Mouse (Mus musculus) heart, postnatal 0 days (tissue): ENCODE measurements around the gene Tapbp. TPM values are rescaled to one million over a fixed set of nuclear protein-coding genes. Genes with fewer than 3 reads are reported as not detected.

Experiments
- ATAC-seq: fragments of 200-750 bp; cut with Nextera tagmentation; 2 replicates; pipeline ENCODE4 v1.8.0; 2017; ENCODE audit warnings: low read depth, moderate number of reproducible peaks, moderate library complexity; ENCODE audit not compliant: insufficient read depth
- DNase-seq: peaks from one replicate; pipeline ENCODE4 v3.0.0-alpha.2; 2016; ENCODE audit warnings: low spot score
- H3K27ac ChIP-seq: fragments of 300-500 bp; sonication (generic); 2 replicates; pipeline ENCODE4 v1.5.1; 2014; ENCODE audit warnings: low read depth, mild to moderate bottlenecking
- H3K27me3 ChIP-seq: fragments of 300-500 bp; sonication (generic); 2 replicates; pipeline ENCODE4 v1.6.1; 2014; ENCODE audit warnings: low read length, mixed read lengths; ENCODE audit not compliant: control insufficient read depth, insufficient read depth
- H3K36me3 ChIP-seq: fragments of 300-500 bp; sonication (generic); replicated peaks from 2 replicates; pipeline ENCODE4 v1.6.1; 2014; ENCODE audit warnings: low read length, mixed read lengths; ENCODE audit not compliant: control insufficient read depth, insufficient read depth
- H3K4me1 ChIP-seq: fragments of 300-500 bp; sonication (generic); 2 replicates; pipeline ENCODE4 v1.6.1; 2014; ENCODE audit warnings: antibody characterized with exemption; ENCODE audit not compliant: control insufficient read depth, insufficient read depth
- H3K4me2 ChIP-seq: fragments of 300-500 bp; sonication (generic); 2 replicates; pipeline ENCODE4 v1.6.1; 2014; ENCODE audit warnings: low read depth, mild to moderate bottlenecking, low read length, moderate library complexity
- H3K4me3 ChIP-seq: fragments of 300-500 bp; sonication (generic); 2 replicates; pipeline ENCODE4 v1.5.1; 2014; ENCODE audit warnings: low read depth, low read length
- H3K9ac ChIP-seq: fragments of 300-500 bp; sonication (generic); replicated peaks from 2 replicates; pipeline ENCODE4 v1.6.1; 2014; ENCODE audit warnings: low read depth, low read length, mixed read lengths
- H3K9me3 ChIP-seq: fragments of 300-500 bp; sonication (generic); replicated peaks from 2 replicates; pipeline ENCODE4 v1.6.1; 2016; ENCODE audit warnings: low read length; ENCODE audit not compliant: control insufficient read depth
- CTCF ChIP-seq: IDR thresholded peaks from 2 replicates; pipeline ENCODE4 v1.5.1; 2016; ENCODE audit warnings: antibody characterized with exemption, control low read depth, low read depth
- EP300 ChIP-seq: IDR thresholded peaks from 2 replicates; pipeline ENCODE4 v1.6.1; 2016; ENCODE audit warnings: antibody characterized with exemption, low read depth
- WGBS: fragments of 180-500 bp; shearing (Covaris S2); extraction: QIAGEN DNeasy Blood & Tissue Kit; methylation state at CpG from one replicate; pipeline ENCODE4 v1.1.7; 2014; 5-methylcytosine and 5-hydroxymethylcytosine counted together
- polyA plus RNA-seq: library from polyadenylated mRNA; unstranded; fragments of >200 nt; fragmentation: Nextera tagmentation; extraction: Ambion mirVana; gene quantifications from 2 replicates; pipeline ENCODE4 v1.2.1, GENCODE M21; 2015
- total RNA-seq: library from RNA; depleted of rRNA; stranded (reverse); fragments of >200 nt; gene quantifications from 2 replicates; pipeline ENCODE4 v1.2.3, GENCODE M21; 2014; ENCODE audit warnings: low replicate concordance

Gene Tapbp
- total and polyA plus RNA-seq, 2 experiments from 2014 or later, result 51.3 to 84.1 TPM

DNA sequence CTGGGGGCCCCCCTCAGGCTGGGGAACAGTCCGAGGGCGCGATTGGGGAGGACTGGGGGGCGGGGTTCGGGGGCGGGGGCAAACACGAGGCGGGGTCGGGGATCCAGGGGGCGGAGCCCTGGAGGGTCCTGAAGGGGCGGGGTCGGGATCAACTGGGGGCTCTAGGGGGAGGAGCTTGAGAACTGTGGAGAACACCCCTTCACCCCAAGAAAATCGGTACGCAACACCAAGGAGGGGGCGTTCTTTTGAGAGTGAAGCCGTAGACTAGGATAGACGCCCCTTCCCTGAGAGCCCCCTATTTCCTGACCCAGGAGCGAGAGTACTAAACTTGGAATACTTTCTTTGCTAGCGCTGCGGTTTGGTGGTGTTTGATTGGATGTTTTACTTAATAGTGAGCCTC lies 595 bp downstream of the Tapbp start:
- H3K4me1 ChIP-seq, result peaks cover 5% of the 10 kb centered on the region; the same call in 1 of the 2 replicates
- H3K4me2 ChIP-seq, result peak overlapping the region; percentile 69
- DNase-seq (no peak), ATAC-seq (no peak)
- peaks cover 36% of the 10 kb centered on the region for H3K36me3 ChIP-seq
- under 1% methylated on average over 14 of the region's 20 CpGs for WGBS
- H3K9me3 ChIP-seq, result no peaks in the 10 kb centered on the region
- TF ChIP-seq EP300, result no peak
- no peak for TF ChIP-seq CTCF
- peak overlapping the region; percentile 74 for H3K4me3 ChIP-seq
- peak overlapping the region; percentile 73 for H3K9ac ChIP-seq
- H3K27ac ChIP-seq, result peak overlapping the region; percentile 72
- H3K27me3 ChIP-seq, result no peaks in the 10 kb centered on the region

DNA sequence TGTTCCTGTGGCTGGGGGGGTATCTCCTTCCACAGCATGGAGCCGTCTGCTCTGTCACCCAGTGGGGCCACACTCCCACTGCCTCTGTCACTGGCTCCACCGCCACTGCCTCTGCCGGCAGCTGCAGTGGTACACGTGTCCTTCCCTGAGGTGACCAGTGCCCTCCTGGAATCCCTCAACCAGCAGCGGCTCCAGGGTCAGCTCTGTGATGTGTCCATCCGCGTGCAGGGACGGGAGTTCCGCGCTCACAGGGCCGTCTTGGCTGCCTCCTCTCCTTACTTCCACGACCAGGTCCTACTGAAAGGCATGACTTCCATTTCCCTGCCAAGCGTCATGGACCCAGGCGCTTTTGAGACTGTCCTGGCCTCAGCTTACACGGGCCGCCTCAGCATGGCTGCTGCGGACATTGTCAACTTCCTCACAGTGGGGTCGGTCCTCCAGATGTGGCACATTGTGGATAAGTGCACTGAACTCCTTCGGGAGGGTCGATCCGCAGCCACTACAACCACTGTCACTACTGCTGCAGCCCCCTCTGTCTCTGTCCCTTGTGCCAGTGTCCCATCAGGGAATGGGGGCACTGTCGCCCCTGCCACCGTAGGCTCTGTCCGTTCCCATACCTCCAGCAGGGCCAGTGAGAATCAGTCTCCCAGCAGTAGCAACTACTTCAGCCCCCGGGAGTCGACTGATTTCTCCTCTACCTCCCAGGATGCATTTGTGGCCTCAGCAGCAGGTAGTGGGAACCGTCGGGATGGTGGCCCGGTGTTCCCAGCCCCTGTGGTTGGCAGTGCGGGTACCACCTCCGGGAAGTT lies 1.4 kb downstream of the Tapbp start:
- no peaks in the 10 kb centered on the region for H3K9me3 ChIP-seq
- no peaks in the 10 kb centered on the region for H3K27me3 ChIP-seq
- WGBS, result 69% methylated on average over 31 of the region's 31 CpGs
- H3K4me3 ChIP-seq, result peak overlapping the region; percentile 74
- peak overlapping the region; percentile 73; the same call in 1 of the 2 replicates for H3K9ac ChIP-seq
- peak overlapping the region; percentile 69 for H3K4me2 ChIP-seq
- DNase-seq, result no peak
- TF ChIP-seq CTCF, result no peak
- no peak for TF ChIP-seq EP300
- ATAC-seq, result no peak
- peaks cover 5% of the 10 kb centered on the region; the same call in 1 of the 2 replicates for H3K4me1 ChIP-seq
- peaks cover 28% of the 10 kb centered on the region for H3K36me3 ChIP-seq
- peak overlapping the region; percentile 72; the same call in 1 of the 2 replicates for H3K27ac ChIP-seq

DNA sequence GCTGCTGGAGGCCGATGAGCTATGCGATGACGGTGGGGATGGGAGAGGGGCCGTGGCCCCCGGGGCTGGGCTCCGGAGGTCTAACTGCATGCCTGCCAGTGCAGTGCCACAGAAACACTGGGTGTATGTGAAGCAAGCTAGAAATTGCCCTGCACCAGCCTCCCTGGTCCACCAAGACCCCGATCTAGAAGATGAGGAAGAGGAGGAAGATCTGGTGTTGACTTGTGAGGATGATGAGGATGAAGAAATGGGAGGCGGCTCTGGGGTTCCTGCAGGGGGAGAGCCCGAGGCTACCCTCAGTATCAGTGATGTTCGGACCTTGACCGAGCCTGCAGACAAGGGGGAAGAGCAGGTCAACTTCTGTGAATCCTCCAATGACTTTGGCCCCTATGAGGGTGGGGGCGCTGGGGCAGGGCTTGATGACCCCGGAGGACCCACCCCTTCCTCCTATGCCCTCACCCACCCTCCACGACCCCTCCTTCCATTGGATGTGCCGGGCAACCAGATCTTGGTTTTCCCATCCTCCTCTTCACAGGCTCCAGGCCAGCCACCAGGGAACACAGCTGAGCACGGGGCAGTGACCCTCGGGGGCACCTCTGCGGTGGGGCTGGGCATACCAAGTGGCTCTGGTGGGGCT lies 2.1 kb downstream of the Tapbp start:
- 80% methylated on average over 18 of the region's 18 CpGs for WGBS
- Histone ChIP-seq H3K4me2 (no peak overlapping the region), H3K9ac (no peak overlapping the region), H3K27ac (no peak overlapping the region), H3K27me3 (no peaks in the 10 kb centered on the region), H3K36me3 (peaks cover 23% of the 10 kb centered on the region), H3K9me3 (no peaks in the 10 kb centered on the region), H3K4me3 (no peak overlapping the region), H3K4me1 (peaks cover 5% of the 10 kb centered on the region; the same call in 1 of the 2 replicates)
- ATAC-seq (no peak), DNase-seq (no peak)
- TF ChIP-seq EP300 (no peak), CTCF (no peak)

DNA sequence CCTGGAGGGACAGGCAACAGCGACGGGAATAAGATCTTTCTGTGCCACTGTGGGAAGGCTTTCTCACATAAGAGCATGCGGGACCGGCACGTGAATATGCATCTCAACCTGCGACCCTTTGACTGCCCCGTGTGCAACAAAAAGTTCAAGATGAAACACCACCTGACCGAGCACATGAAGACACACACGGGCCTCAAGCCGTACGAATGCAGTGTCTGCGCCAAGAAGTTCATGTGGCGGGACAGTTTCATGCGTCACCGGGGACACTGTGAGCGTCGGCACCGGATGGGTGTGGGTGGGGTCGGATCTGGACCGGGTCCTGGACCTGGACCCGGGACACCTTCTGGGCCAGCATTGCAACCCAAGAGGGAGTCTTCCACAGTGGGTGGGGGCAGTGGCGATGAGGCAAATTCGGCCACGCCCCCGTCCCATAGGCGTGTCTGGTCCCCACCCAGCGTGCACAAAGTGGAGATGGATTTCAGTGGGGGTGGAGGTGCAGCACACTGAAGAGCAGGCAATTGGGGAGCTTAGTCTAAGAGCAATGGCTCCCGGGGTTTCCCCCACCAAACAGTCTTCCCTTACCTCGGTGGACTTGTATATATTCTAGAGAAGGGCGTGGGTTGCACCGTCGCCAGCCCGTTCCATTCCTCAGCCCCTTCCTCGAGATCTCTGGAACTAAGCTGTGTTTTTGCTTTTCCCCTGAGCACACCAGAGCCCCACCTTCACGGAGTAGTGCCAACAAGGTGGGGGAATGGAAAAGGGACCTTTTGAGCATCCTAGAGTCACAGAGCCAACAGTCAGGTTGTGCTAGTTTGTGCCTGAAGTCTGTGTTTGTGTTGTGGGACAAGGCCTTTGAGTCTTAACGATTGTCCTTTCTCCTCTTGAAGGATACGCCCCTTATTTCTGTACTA lies 2.8 kb downstream of the Tapbp start:
- 57% methylated on average over 37 of the region's 37 CpGs for WGBS

More for the DNA sequence above, 2.8 kb downstream of the Tapbp start:
- peaks cover 5% of the 10 kb centered on the region; the same call in 1 of the 2 replicates for H3K4me1 ChIP-seq
- H3K4me2 ChIP-seq, result peak overlapping the region; percentile 94
- DNase-seq (no peak), ATAC-seq (no peak)
- H3K36me3 ChIP-seq, result peaks cover 20% of the 10 kb centered on the region
- no peaks in the 10 kb centered on the region for H3K9me3 ChIP-seq
- H3K4me3 ChIP-seq, result peak overlapping the region; percentile 66
- TF ChIP-seq CTCF, result no peak
- TF ChIP-seq EP300, result no peak
- H3K9ac ChIP-seq, result peak overlapping the region; percentile 59; the same call in 1 of the 2 replicates
- no peaks in the 10 kb centered on the region for H3K27me3 ChIP-seq
- peak overlapping the region; percentile 73 for H3K27ac ChIP-seq
